Mouse (Mus musculus): ENCODE measurements around the gene Rhox2c. TPM values are rescaled to one million over a fixed set of nuclear protein-coding genes. Genes with fewer than 3 reads are reported as not detected.
"Not testable (repeated sequence)": the region's sequence is repeated elsewhere in the genome, so short reads cannot be mapped to it uniquely, and the experiment has no call there.

Rhox2c gene
- polyA plus RNA-seq (2014; fragmentation: Nextera tagmentation; extraction: Ambion mirVana) = not detected in 2 replicates

GRCm38 (mm10) chrX:37453380-37453779 lies at the start of gene Rhox2c:
Gene Rhox2c, plus strand, starts transcription at chrX:37453680.
- H3K27ac ChIP-seq (ENCODE audit: low read depth); DNase-seq (ENCODE audit: low spot score); H3K4me2 ChIP-seq (ENCODE audit: low read length); H3K9ac ChIP-seq (ENCODE audit: low read length); H3K9me3 ChIP-seq (ENCODE audit: control insufficient read depth, low read length); H3K4me1 ChIP-seq (replicated peaks; ENCODE audit: control insufficient read depth, insufficient read depth, low read length); H3K27me3 ChIP-seq (replicated peaks; ENCODE audit: control insufficient read depth, insufficient read depth, low read length); H3K36me3 ChIP-seq (ENCODE audit: control insufficient read depth, insufficient read depth, low read length); ATAC-seq (replicated peaks; ENCODE audit: low FRiP score, low TSS enrichment, low read depth); H3K4me3 ChIP-seq (ENCODE audit: low read depth, low read length): not testable (repeated sequence)
- 95% methylated on average over 5 of the region's 10 CpGs for WGBS

DNA sequence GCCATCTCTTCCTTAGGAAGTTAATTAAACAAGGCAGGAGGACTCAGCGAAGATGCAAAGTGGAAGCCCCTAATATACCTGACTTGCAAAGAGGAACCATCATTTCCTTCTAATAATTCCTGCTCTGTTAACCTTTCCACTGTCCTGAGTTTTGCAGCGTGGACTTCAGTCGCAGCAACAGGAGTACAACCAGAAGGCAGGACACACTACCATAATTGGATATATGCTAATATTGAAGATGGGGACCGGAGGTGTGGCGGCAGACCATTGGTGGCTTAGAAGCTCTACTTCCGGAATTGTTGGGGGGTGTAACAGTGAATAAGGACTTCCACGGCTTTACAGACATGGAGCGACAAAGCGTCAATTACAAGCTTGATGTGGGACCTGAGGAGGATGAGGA lies 41.7 kb upstream of the Rhox2c start, which contains the start of gene Rhox2b:
Gene Rhox2b (plus strand): TSS at position 301 of the 400 bp plus-strand sequence.
- not testable (repeated sequence) for DNase-seq (ENCODE audit: low spot score); H3K4me3 ChIP-seq (ENCODE audit: low read depth, low read length); H3K4me2 ChIP-seq (ENCODE audit: low read length); H3K9ac ChIP-seq (ENCODE audit: low read length); H3K36me3 ChIP-seq (ENCODE audit: control insufficient read depth, insufficient read depth, low read length); H3K4me1 ChIP-seq (replicated peaks; ENCODE audit: control insufficient read depth, insufficient read depth, low read length); H3K9me3 ChIP-seq (ENCODE audit: control insufficient read depth, low read length); H3K27ac ChIP-seq (ENCODE audit: low read depth); ATAC-seq (replicated peaks; ENCODE audit: low FRiP score, low TSS enrichment, low read depth); H3K27me3 ChIP-seq (replicated peaks; ENCODE audit: control insufficient read depth, insufficient read depth, low read length)
- WGBS = no CpG with 5 or more reads among the region's 9 CpGs

GRCm38 (mm10) chrX:37432194-37432593 lies 21.3 kb upstream of the Rhox2c start, which contains the start of gene Rhox4b:
Gene Rhox4b, plus strand, starts transcription at chrX:37432494.
- not testable (repeated sequence) for H3K9ac ChIP-seq (ENCODE audit: low read length); ATAC-seq (replicated peaks; ENCODE audit: low FRiP score, low TSS enrichment, low read depth); H3K27me3 ChIP-seq (replicated peaks; ENCODE audit: control insufficient read depth, insufficient read depth, low read length); H3K4me3 ChIP-seq (ENCODE audit: low read depth, low read length); H3K36me3 ChIP-seq (ENCODE audit: control insufficient read depth, insufficient read depth, low read length); H3K4me1 ChIP-seq (replicated peaks; ENCODE audit: control insufficient read depth, insufficient read depth, low read length); H3K4me2 ChIP-seq (ENCODE audit: low read length); DNase-seq (ENCODE audit: low spot score); H3K27ac ChIP-seq (ENCODE audit: low read depth); H3K9me3 ChIP-seq (ENCODE audit: control insufficient read depth, low read length)
- 86% methylated on average over 14 of the region's 15 CpGs for WGBS

- not testable (repeated sequence) for H3K27ac ChIP-seq (ENCODE audit: low read depth); H3K4me2 ChIP-seq (ENCODE audit: low read length); H3K4me1 ChIP-seq (replicated peaks; ENCODE audit: control insufficient read depth, insufficient read depth, low read length); DNase-seq (ENCODE audit: low spot score); H3K4me3 ChIP-seq (ENCODE audit: low read depth, low read length); H3K36me3 ChIP-seq (ENCODE audit: control insufficient read depth, insufficient read depth, low read length); H3K9me3 ChIP-seq (ENCODE audit: control insufficient read depth, low read length); H3K27me3 ChIP-seq (replicated peaks; ENCODE audit: control insufficient read depth, insufficient read depth, low read length); H3K9ac ChIP-seq (ENCODE audit: low read length); ATAC-seq (replicated peaks; ENCODE audit: low FRiP score, low TSS enrichment, low read depth)
- WGBS = 84% methylated on average over 3 of the region's 4 CpGs
Observed at GRCm38 (mm10) chrX:37458285-37458684, 4.8 kb downstream of the Rhox2c start, which contains the start of gene Rhox3c. Gene Rhox3c, plus strand, starts transcription at chrX:37458585.

DNA sequence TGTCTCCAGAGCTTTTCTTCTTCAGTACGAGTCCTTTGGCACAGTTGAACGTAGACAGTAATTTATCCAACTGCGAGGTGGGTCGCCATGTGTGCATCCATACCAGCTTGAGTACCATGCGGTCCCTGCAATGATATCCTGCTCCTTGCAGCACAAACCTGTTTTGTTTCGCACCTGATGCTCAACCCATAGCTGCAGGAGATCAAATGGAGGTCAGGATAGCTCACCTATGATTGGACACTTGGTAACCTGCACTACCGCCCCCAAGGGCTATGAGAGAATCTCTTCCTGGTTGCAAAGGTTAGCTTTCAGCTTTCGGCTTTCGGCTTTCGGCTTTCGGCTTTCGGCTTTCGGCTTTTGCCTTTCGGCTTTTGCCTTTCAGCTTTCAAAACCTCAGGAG lies 26.6 kb downstream of the Rhox2c start, which contains the start of gene Rhox4c:
Gene Rhox4c (plus strand): TSS at position 301 of the 400 bp plus-strand sequence.
- ATAC-seq (replicated peaks; ENCODE audit: low FRiP score, low TSS enrichment, low read depth); H3K4me1 ChIP-seq (replicated peaks; ENCODE audit: control insufficient read depth, insufficient read depth, low read length); H3K27ac ChIP-seq (ENCODE audit: low read depth); H3K27me3 ChIP-seq (replicated peaks; ENCODE audit: control insufficient read depth, insufficient read depth, low read length); H3K4me2 ChIP-seq (ENCODE audit: low read length); H3K9ac ChIP-seq (ENCODE audit: low read length); DNase-seq (ENCODE audit: low spot score); H3K4me3 ChIP-seq (ENCODE audit: low read depth, low read length); H3K9me3 ChIP-seq (ENCODE audit: control insufficient read depth, low read length); H3K36me3 ChIP-seq (ENCODE audit: control insufficient read depth, insufficient read depth, low read length): not testable (repeated sequence)
- WGBS = 92% methylated on average over 14 of the region's 14 CpGs

DNA sequence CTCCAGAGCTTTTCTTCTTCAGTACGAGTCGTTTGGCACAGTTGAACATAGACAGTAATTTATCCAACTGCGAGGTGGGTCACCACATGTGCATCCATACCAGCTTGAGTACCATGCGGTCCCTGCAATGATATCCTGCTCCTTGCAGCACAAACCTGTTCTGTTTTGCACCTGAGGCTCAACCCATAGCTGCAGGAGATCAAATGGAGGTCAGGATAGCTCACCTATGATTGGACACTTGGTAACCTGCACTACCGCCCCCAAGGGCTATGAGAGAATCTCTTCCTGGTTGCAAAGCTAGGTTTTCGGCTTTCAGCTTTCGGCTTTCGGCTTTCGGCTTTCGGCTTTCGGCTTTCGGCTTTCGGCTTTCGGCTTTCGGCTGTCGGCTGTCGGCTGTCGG lies 60.6 kb downstream of the Rhox2c start, which contains the start of gene Rhox4d:
Gene Rhox4d (plus strand): TSS at position 301 of the 400 bp plus-strand sequence.
- H3K36me3 ChIP-seq (ENCODE audit: control insufficient read depth, insufficient read depth, low read length); H3K9ac ChIP-seq (ENCODE audit: low read length); H3K4me2 ChIP-seq (ENCODE audit: low read length); H3K9me3 ChIP-seq (ENCODE audit: control insufficient read depth, low read length); H3K4me3 ChIP-seq (ENCODE audit: low read depth, low read length); H3K27ac ChIP-seq (ENCODE audit: low read depth); H3K4me1 ChIP-seq (replicated peaks; ENCODE audit: control insufficient read depth, insufficient read depth, low read length); DNase-seq (ENCODE audit: low spot score); H3K27me3 ChIP-seq (replicated peaks; ENCODE audit: control insufficient read depth, insufficient read depth, low read length); ATAC-seq (replicated peaks; ENCODE audit: low FRiP score, low TSS enrichment, low read depth): not testable (repeated sequence)
- WGBS = 96% methylated on average over 15 of the region's 18 CpGs

Other genes starting within 250 kb of the Rhox2c start
- gene Gm9, start 242.6 kb upstream of the Rhox2c start, polyA plus RNA-seq (2014; fragmentation: Nextera tagmentation; extraction: Ambion mirVana) = not detected in 2 replicates
- not detected in 2 replicates for gene Rhox1, start 231.4 kb upstream of the Rhox2c start, polyA plus RNA-seq (2014; fragmentation: Nextera tagmentation; extraction: Ambion mirVana)
- not detected in 2 replicates for gene Rhox2a, start 208.7 kb upstream of the Rhox2c start, polyA plus RNA-seq (2014; fragmentation: Nextera tagmentation; extraction: Ambion mirVana)
- gene Rhox3a, start 203.8 kb upstream of the Rhox2c start, polyA plus RNA-seq (2014; fragmentation: Nextera tagmentation; extraction: Ambion mirVana) = not detected in 2 replicates
- not detected in 2 replicates for gene Rhox4a, start 188.3 kb upstream of the Rhox2c start, polyA plus RNA-seq (2014; fragmentation: Nextera tagmentation; extraction: Ambion mirVana)
- gene Rhox3a2, start 73.7 kb upstream of the Rhox2c start, polyA plus RNA-seq (2014; fragmentation: Nextera tagmentation; extraction: Ambion mirVana) = not detected in 2 replicates
- gene Rhox4a2, start 62.8 kb upstream of the Rhox2c start, polyA plus RNA-seq (2014; fragmentation: Nextera tagmentation; extraction: Ambion mirVana) = not detected in 2 replicates
- not detected in 2 replicates for gene Rhox2b, start 41.6 kb upstream of the Rhox2c start, polyA plus RNA-seq (2014; fragmentation: Nextera tagmentation; extraction: Ambion mirVana)
- not detected in 2 replicates for gene Rhox4b, start 21.2 kb upstream of the Rhox2c start, polyA plus RNA-seq (2014; fragmentation: Nextera tagmentation; extraction: Ambion mirVana)
- not detected in 2 replicates for gene Rhox3c, start 4.9 kb downstream of the Rhox2c start, polyA plus RNA-seq (2014; fragmentation: Nextera tagmentation; extraction: Ambion mirVana)
- not detected in 2 replicates for gene Rhox4c, start 26.7 kb downstream of the Rhox2c start, polyA plus RNA-seq (2014; fragmentation: Nextera tagmentation; extraction: Ambion mirVana)
- not detected in 2 replicates for gene Rhox2d, start 39.7 kb downstream of the Rhox2c start, polyA plus RNA-seq (2014; fragmentation: Nextera tagmentation; extraction: Ambion mirVana)
- gene Rhox4d, start 60.7 kb downstream of the Rhox2c start, polyA plus RNA-seq (2014; fragmentation: Nextera tagmentation; extraction: Ambion mirVana) = 0.13 TPM in 1 of 2 replicates, not detected in the other
- not detected in 2 replicates for gene Rhox2e, start 76.8 kb downstream of the Rhox2c start, polyA plus RNA-seq (2014; fragmentation: Nextera tagmentation; extraction: Ambion mirVana)
- gene Rhox3e, start 88.3 kb downstream of the Rhox2c start, polyA plus RNA-seq (2014; fragmentation: Nextera tagmentation; extraction: Ambion mirVana) = not detected in 2 replicates
- gene Rhox4e, start 103.7 kb downstream of the Rhox2c start, polyA plus RNA-seq (2014; fragmentation: Nextera tagmentation; extraction: Ambion mirVana) = not detected in 2 replicates
- 0.23 TPM in 1 of 2 replicates, not detected in the other for gene Rhox2f, start 117.7 kb downstream of the Rhox2c start, polyA plus RNA-seq (2014; fragmentation: Nextera tagmentation; extraction: Ambion mirVana)
- not detected in 2 replicates for gene Rhox3f, start 127.3 kb downstream of the Rhox2c start, polyA plus RNA-seq (2014; fragmentation: Nextera tagmentation; extraction: Ambion mirVana)
- not detected in 2 replicates for gene Rhox4f, start 154.0 kb downstream of the Rhox2c start, polyA plus RNA-seq (2014; fragmentation: Nextera tagmentation; extraction: Ambion mirVana)
- not detected in 2 replicates for gene Rhox3g, start 174.9 kb downstream of the Rhox2c start, polyA plus RNA-seq (2014; fragmentation: Nextera tagmentation; extraction: Ambion mirVana)
- gene Rhox2g, start 189.8 kb downstream of the Rhox2c start, polyA plus RNA-seq (2014; fragmentation: Nextera tagmentation; extraction: Ambion mirVana) = not detected in 2 replicates
- gene Rhox4g, start 197.6 kb downstream of the Rhox2c start, polyA plus RNA-seq (2014; fragmentation: Nextera tagmentation; extraction: Ambion mirVana) = not detected in 2 replicates
- gene Rhox3h, start 215.1 kb downstream of the Rhox2c start, polyA plus RNA-seq (2014; fragmentation: Nextera tagmentation; extraction: Ambion mirVana) = not detected in 2 replicates
- not detected in 2 replicates for gene Rhox2h, start 219.6 kb downstream of the Rhox2c start, polyA plus RNA-seq (2014; fragmentation: Nextera tagmentation; extraction: Ambion mirVana)